Mouse (Mus musculus) olfactory bulb, adult 2 months (tissue): ENCODE measurements at regions not wholly inside any gene's neighbourhood (a gene's known extent, or its start where the extent isn't known, plus 50 kb on each side); places are given as distances from the start of the nearest gene placed in this dataset.

Experiments
- CTCF ChIP-seq: fragments of 200-500 bp; IDR thresholded peaks from 2 replicates; pipeline ENCODE4 v1.5.1; 2012; ENCODE audit warnings: low read depth, mild to moderate bottlenecking, low read length, moderate library complexity; ENCODE audit not compliant: insufficient read depth
- POLR2A ChIP-seq: fragments of 200-500 bp; IDR thresholded peaks from 2 replicates; pipeline ENCODE4 v1.6.1; 2012; ENCODE audit warnings: mild to moderate bottlenecking, low read depth, low read length, moderate library complexity; ENCODE audit not compliant: insufficient read depth

DNA sequence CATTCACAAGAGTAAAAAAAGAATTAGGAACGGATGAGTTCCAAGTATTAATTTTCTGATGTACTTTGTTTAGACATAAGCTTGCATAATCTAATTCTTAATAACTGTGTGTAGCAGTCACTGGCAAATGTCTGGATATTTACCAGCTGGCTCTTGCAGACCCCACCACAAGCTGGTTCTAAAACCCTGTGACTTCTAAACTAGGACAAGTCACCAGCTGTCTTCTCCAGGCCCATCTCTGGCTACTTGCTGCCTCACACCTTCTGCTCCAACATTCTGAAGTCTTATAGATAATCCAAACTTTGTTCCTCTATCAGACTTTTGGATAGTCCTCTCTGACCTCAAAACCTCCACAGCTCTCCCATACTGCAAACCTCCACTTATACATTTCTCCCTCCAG lies 189.9 kb upstream of the Rhobtb1 start:
- TF ChIP-seq POLR2A (no peak), CTCF (no peak)
